Mouse (Mus musculus) CD4-positive helper T cell, adult 2 months (primary cell): ENCODE measurements around the gene Smim20.

ENCODE experiments used
- DNase-seq: peaks from one replicate; pipeline ENCODE4 v3.0.0-alpha.2; 2012; ENCODE audit warnings: low read depth, missing footprints, low spot score

Smim20 gene

DNA sequence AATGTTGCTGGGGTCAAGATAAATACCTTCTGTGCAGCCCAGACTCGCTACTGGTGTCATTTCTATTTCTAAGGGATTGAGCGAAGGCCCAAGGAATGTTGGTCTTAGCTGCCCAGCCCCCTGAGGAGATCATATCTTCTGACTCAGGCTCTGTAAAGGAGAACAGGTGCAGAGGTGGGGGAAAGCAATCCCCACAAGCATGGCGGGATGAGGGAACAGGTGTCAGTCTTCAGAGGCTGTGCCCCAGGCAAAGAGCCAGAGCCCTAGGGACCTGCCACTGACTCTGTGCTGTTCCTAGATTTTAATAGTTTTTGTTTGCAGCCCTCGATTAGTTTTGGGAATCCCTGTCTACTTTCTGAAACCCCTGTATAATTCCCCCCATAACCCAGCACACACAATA lies 702 bp upstream of the Smim20 start:
- no peak for DNase-seq

- no peak for DNase-seq
Measured at GRCm38 (mm10) chr5:53268095-53268692, 1.3 kb downstream of the Smim20 start.

DNA sequence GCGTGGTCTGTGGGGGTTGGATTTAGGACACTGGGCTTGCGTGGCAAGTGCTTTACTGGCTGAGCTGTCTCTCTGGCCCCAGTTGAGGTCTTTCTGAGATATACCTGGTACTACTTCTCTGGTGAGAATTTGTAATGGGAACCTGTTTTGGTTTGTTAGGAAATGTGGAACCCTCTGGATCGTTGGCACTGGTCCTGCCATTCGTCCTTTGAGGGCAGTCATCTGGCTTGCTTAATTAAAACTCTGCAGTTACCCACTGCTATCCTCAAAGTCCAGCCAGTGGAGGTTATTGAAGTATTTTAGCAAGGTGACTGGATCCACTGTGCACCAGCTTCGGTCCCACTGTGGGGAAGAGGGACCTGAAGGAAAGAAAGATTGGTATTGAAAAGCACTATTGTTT lies 2.9 kb downstream of the Smim20 start:
- no peak for DNase-seq

GRCm38 (mm10) chr5:53270947-53271711 lies 4.2 kb downstream of the Smim20 start:
- no peak for DNase-seq

DNA sequence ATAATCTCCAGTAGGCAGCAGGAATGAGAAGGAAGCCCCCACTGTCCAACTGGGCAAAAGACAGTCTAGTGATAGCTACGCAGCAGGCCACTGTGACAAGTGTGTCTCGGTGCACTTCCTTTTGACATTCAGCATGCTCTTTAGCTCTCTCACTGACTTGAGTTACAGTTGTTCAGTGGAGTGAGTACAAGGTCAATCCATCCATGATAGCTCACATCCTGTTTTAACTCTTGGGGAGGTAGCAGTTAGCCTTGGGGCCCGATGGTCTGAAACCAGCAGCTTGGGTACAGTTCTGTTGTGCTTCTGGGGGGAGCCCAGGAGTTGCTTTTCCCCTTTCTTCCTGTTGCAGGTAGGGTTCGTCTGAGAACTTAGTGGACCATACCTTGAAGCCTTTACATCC lies 5.7 kb downstream of the Smim20 start:
- DNase-seq: no peak

DNA sequence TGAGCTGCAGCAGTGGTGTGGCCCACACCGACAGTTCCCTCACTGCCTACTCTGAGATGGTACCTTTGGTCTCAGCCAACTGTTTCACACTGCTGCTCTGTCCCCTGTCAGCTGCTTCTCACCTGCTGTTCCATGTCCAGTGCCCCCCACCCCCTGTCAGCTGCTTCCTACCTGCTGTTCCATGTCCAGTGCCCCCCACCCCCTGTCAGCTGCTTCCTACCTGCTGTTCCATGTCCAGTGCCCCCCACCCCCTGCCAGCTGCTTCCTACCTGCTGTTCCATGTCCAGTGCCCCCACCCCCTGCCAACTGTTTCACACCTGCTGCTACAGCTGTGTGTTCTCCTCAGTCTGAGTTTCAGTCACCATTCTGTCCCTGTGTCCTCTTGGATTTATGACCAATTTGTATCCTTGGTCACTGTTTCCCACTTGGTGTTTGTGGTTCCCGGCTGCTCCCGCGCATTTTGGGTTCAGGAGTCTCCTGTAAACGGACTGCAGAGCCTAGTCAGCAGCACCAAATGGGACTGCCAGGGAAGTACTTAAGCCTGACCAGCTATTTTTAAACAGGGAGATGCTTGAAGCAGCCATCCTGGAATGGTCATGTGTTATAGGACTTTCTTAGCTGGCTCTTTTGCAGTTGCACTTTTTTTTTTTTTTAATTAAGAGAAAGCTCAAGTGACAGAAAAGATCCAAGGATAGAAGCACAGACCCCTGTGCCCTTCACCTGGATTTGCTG lies 7.0 kb downstream of the Smim20 start:
- DNase-seq: no peak

DNA sequence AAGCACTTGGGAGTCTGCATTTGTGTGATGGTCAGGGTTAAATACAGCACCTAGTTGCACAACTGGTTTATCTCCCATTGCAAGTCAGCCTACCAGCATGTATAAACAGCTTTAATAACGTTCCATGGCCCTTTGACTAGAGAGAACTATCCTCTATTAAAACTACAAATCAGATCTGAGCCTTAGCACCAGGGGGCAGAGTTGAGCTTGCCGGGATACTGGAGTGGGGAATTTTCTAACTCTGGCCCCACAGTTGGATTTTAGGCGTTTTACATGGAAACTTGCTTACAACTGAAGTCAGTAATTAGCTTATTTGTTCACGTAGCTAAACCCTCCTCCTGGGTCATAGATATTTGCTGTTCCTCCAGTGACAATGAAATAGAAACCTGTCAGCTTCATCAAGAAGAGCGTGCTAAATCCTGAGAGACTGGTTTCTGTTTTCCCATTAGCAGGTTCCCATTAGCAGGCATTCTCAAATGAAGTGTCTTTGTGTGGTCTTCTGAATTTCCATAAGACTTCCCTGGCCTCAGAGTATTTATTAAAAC lies 8.0 kb downstream of the Smim20 start:
- DNase-seq: no peak

DNA sequence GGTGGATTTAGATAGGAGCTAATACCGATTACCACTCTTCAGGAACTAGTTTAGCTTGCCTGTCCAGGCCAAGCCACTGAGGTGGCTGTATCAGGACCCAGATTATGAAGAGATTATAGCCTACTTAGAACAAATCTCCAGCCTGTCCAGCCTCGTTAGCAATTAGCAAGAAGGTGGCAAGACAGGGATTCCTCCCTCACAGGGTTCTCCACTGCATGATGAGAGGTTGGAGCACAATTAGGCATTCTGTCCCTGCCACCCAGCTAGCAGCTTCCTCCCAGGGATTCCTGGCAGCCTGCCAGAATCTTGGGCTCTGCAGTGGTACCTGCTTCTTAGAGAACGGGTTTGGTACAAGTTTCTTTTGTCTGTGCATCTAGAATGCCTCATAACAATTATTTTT lies 8.5 kb downstream of the Smim20 start:
- no peak for DNase-seq

DNA sequence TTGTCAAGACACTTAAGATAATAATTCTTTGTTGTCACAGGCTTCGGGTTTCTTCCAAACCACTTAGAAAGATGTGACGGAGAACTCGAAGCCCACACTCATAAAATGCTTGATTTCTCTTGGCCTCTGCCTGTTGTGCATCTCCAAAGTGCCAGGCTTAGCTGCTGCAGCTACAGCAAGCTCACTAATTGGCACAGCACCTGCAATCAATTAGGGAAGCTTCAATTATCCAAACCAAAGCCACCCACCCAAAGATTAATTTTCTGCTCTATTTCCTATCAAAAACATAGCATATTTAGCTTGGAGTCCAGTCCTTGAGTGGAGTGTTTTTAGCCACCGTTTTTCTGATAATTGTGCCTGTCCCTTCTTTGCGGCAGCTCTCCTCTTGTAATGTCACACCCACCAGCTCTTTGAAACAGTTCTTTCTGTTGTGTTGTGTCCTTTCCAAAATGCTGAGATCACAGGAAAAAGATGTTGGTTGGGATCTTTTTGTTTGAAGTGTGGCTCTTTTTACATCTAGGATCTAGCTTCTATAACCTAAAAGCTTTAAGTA lies 9.7 kb downstream of the Smim20 start:
- no peak for DNase-seq

- no peak for DNase-seq
Measured at GRCm38 (mm10) chr5:53277716-53278263, 10.9 kb downstream of the Smim20 start.

DNA sequence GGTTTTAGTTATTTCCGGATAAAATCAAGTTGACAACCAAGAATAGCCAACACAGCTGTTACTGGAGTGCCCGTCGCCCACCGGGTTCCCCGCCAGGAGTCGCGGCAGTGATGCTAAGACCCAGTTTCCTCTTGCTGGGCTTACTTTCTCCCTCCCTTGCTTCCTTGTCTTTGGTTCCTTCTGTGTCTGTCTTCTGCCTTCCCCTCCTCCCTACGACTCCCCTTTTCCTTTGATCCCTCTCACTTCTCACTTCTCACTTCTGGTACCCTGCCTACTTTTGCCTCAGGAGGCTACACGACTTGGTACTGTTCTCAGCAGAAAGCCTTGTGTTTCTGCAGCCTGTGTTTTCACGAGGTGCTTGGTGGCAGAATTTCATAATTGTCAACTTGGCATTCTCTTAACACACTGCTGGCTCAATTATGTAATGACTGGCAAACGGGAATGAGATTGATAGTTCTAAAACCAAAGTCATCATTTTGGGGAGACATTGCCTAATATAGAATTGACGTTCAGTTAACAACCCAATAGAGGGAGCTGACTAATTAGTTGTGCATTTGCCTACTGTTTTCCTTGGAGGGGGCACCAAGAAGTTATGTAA lies 12.4 kb downstream of the Smim20 start:
- no peak for DNase-seq

- DNase-seq: no peak
Measured at GRCm38 (mm10) chr5:53282487-53282886, 15.6 kb downstream of the Smim20 start.

- no peak for DNase-seq
Measured at GRCm38 (mm10) chr5:53286406-53286805, 19.5 kb downstream of the Smim20 start.

DNA sequence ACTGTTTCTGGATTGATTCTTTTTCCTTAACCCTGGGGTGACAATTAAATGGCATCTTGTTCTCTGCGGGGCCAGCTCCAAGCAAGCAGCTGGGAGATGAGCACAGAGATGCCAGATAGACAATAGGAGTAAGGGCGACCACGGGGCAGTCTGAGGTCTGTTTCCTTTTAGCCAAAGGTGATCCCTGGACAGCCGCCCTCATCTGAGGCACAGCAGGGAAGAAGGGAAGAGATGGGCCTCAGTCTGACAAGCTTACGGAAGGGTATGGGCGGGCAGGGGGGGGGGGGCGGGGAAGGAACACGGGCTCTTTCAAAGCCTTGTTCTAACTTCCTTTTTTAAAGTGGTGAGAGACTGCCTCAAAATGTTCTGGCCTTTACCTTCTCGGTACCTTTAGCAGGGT lies 22.6 kb downstream of the Smim20 start:
- no peak for DNase-seq

DNA sequence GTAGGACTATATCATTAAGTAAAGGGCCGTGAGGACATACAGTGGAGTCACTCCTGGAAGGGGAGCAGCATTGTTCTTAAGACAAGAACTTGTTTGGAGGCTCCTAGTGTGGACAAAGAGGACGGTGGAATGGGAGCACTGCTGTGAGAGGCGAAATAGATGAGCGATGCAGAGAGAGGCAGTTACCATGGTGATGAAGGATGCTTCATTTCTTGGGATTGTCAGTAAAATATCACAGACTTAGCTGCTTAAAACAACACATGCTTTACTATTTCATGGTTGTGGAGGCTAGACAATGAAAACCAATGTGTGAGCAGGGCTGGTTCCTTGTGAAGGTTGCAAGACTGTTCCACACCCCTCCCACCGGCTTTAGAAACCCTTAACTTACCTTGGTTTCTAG lies 27.7 kb downstream of the Smim20 start:
- DNase-seq: no peak

GRCm38 (mm10) chr5:53296961-53297360 lies 30.1 kb downstream of the Smim20 start:
- no peak for DNase-seq

GRCm38 (mm10) chr5:53301496-53301895 lies 34.6 kb downstream of the Smim20 start:
- DNase-seq: no peak

DNA sequence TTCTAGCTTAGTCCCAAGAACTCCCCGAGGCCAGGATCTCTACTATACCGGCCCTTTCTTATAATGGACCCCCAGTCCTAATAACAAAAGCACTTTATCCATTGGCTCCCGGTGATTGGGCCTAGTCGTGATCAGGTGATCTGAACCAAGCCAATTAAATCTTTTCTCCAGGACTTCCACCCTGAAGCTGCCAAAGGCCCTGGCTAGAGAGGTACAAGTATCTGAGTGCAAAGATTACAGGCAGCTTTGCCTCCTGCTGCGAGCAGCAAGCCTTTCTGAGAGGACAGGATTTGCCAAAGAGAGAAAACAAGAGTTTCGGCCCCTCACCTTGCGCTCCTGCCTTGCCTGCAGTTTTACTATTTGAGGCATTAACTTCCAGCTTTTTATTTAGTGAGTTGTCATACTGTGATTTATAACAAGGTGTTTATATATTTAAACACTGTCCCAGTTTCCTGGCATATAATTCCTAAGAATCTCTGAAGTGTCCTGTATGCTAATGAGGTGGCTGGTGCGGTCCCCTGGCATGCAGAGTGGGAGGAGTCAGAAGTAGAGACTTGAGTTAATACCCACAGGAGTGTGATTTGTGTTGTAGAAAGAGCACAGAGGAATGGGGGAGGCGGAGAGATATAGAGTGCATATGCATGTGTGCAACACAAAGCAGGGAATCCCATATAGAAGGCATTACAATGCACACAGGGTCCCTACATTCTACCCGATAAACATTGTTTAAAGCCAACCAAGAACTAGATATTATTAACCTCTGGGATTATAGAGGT lies 36.2 kb downstream of the Smim20 start:
- DNase-seq: no peak

DNA sequence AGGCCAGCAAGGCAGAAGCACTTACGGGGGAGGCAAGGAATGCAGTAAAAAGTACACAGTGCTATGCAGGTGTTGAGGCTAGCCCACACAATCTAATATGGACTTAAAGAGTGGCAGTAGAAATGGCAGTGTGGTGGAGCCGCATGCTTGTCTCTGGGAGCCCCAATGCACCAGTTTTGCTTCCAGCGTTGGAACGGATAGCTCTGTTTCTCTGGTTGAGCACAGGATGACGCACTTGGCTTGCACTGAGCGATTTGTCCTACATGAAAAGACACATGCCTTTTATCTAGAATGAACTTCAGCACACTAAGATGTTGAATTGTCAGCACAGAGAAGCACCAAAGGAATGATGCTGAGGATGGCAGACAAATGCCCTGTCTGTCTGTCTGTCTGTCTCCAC lies 37.1 kb downstream of the Smim20 start:
- no peak for DNase-seq

GRCm38 (mm10) chr5:53304936-53305335 lies 38.1 kb downstream of the Smim20 start:
- DNase-seq: no peak

DNA sequence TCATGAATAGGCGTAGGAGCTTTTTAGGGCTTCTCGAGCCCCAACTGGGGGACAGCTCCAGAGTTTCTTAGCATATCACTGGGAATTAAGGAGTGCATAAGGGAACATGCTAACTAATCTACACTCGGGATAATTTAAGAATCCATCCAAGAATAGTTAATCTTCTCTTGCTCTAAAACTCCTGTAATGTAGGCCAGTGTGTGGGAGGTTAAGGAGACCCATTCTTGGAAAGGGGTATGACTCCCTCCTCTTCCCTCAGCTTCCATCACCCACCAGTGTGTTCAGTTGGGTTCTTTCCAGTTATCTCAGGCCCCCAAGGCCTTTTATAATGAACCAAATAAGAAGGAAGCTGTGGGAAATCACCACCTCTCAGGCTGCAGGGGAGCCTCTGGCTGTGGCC lies 40.0 kb downstream of the Smim20 start:
- no peak for DNase-seq
